Mouse (Mus musculus) lung, embryonic 15.5 days (tissue): ENCODE results near the gene Chrnb1. TPM values are rescaled to one million over a fixed set of nuclear protein-coding genes. Genes with fewer than 3 reads are reported as not detected.
A peak's percentile ranks its signal among the peaks of the same experiment; 100 is the strongest.

Experiments
- ATAC-seq: fragments of 200-750 bp; cut with Nextera tagmentation; 2 replicates; pipeline ENCODE4 v1.8.0; 2017; ENCODE audit warnings: moderate number of reproducible peaks, borderline replicate concordance; ENCODE audit not compliant: low FRiP score, low TSS enrichment; ENCODE audit errors: extremely low read depth
- H3K27ac ChIP-seq: fragments of 300-500 bp; sonication (generic); 2 replicates; pipeline ENCODE4 v1.5.1; 2015; ENCODE audit warnings: moderate library complexity, mild to moderate bottlenecking, inconsistent platforms
- H3K27me3 ChIP-seq: fragments of 300-500 bp; sonication (generic); 2 replicates; pipeline ENCODE4 v1.6.1; 2015; ENCODE audit warnings: inconsistent platforms
- H3K36me3 ChIP-seq: fragments of 300-500 bp; sonication (generic); 2 replicates; pipeline ENCODE4 v1.6.1; 2015; ENCODE audit warnings: inconsistent platforms
- H3K4me1 ChIP-seq: fragments of 300-500 bp; sonication (generic); 2 replicates; pipeline ENCODE4 v1.6.1; 2015; ENCODE audit warnings: inconsistent platforms
- H3K4me2 ChIP-seq: fragments of 300-500 bp; sonication (generic); 2 replicates; pipeline ENCODE4 v1.6.1; 2015; ENCODE audit warnings: inconsistent platforms, mild to moderate bottlenecking, moderate library complexity
- H3K4me3 ChIP-seq: fragments of 300-500 bp; sonication (generic); 2 replicates; pipeline ENCODE4 v1.5.1; 2015; ENCODE audit warnings: mild to moderate bottlenecking, inconsistent platforms
- H3K9ac ChIP-seq: fragments of 300-500 bp; sonication (generic); 2 replicates; pipeline ENCODE4 v1.6.1; 2015; ENCODE audit warnings: inconsistent platforms
- H3K9me3 ChIP-seq: fragments of 300-500 bp; sonication (generic); 2 replicates; pipeline ENCODE4 v1.6.1; 2016; ENCODE audit warnings: inconsistent platforms
- whole genome bisulfite sequencing: fragments of 180-500 bp; shearing (Covaris S2); methylation state at CpG from one replicate; pipeline ENCODE4 v1.1.7; 2015; 5-methylcytosine and 5-hydroxymethylcytosine counted together
- polyA plus RNA-seq: library from polyadenylated mRNA; unstranded; fragments of >200 nt; fragmentation: Nextera tagmentation; extraction: Ambion mirVana; gene quantifications from 2 replicates; pipeline ENCODE4 v1.2.1, GENCODE M21; 2015

Gene Chrnb1
- polyA plus RNA-seq, 1 experiment from 2014 or later: 15.8 TPM

- Histone ChIP-seq H3K27me3 (no peaks in the 10 kb centered on the region), H3K27ac (no peak overlapping the region), H3K4me1 (peaks cover 7% of the 10 kb centered on the region; the same call in 1 of the 2 replicates), H3K4me2 (no peak overlapping the region), H3K4me3 (no peak overlapping the region), H3K9me3 (no peaks in the 10 kb centered on the region), H3K36me3 (no peaks in the 10 kb centered on the region), H3K9ac (no peak overlapping the region)
- ATAC-seq: no peak
- 51% methylated on average over 5 of the region's 5 CpGs for WGBS
Observed at GRCm38 (mm10) chr11:69789431-69789830, 6.3 kb downstream of the Chrnb1 start.

GRCm38 (mm10) chr11:69787306-69787705 lies 8.4 kb downstream of the Chrnb1 start:
- Histone ChIP-seq H3K27me3 (no peaks in the 10 kb centered on the region), H3K4me2 (no peak overlapping the region), H3K36me3 (no peaks in the 10 kb centered on the region), H3K9me3 (no peaks in the 10 kb centered on the region), H3K27ac (no peak overlapping the region), H3K9ac (no peak overlapping the region), H3K4me1 (peaks cover 7% of the 10 kb centered on the region; the same call in 1 of the 2 replicates), H3K4me3 (no peak overlapping the region)
- ATAC-seq: no peak
- WGBS: 88% methylated on average over 5 of the region's 5 CpGs

DNA sequence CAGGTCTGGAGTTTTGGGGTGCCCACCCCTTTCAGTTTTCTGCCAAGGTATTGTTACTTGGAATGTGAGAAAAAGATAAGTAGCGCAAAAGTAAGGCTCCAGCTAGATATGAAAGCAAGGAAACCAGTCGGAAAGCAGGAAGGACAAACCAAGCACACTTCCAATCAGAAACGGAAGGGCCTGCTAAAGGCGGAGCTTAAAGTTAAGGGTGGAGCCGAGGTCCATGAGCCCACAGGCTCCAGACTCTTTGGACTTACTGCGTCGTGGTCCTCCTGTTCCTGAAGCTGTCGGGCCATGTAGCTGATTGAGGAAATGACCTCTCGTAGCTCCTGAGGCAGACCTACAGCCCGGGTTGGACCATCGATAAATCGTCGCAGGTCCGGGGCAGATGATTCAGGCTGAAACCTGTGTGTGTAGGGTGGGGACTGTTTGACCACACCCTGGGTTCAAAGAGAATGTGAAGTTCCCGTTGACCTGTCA lies 10.9 kb downstream of the Chrnb1 start:
- Histone ChIP-seq H3K4me1 (peaks cover 7% of the 10 kb centered on the region; the same call in 1 of the 2 replicates), H3K27ac (no peak overlapping the region), H3K4me3 (peak overlapping the region; percentile 20; the same call in 1 of the 2 replicates), H3K9ac (no peak overlapping the region), H3K4me2 (peak overlapping the region; percentile 50), H3K9me3 (no peaks in the 10 kb centered on the region), H3K36me3 (no peaks in the 10 kb centered on the region), H3K27me3 (no peaks in the 10 kb centered on the region)
- no peak for ATAC-seq
- WGBS: 35% methylated on average over 15 of the region's 15 CpGs

- Histone ChIP-seq H3K27ac (no peak overlapping the region), H3K9ac (no peak overlapping the region), H3K9me3 (no peaks in the 10 kb centered on the region), H3K36me3 (no peaks in the 10 kb centered on the region), H3K4me3 (no peak overlapping the region), H3K27me3 (no peaks in the 10 kb centered on the region), H3K4me2 (no peak overlapping the region), H3K4me1 (peaks cover 20% of the 10 kb centered on the region)
- ATAC-seq: no peak
- 26% methylated on average over 4 of the region's 4 CpGs for WGBS
Observed at GRCm38 (mm10) chr11:69781828-69782227, 13.9 kb downstream of the Chrnb1 start.

- Histone ChIP-seq H3K9ac (no peak overlapping the region), H3K4me2 (no peak overlapping the region), H3K27ac (no peak overlapping the region), H3K9me3 (no peaks in the 10 kb centered on the region), H3K4me1 (peaks cover 19% of the 10 kb centered on the region), H3K36me3 (peaks cover 3% of the 10 kb centered on the region; the same call in 1 of the 2 replicates), H3K27me3 (no peaks in the 10 kb centered on the region), H3K4me3 (no peak overlapping the region)
- ATAC-seq: no peak
- 34% methylated on average over 7 of the region's 7 CpGs for WGBS
Observed at GRCm38 (mm10) chr11:69778985-69779384, 16.8 kb downstream of the Chrnb1 start.

GRCm38 (mm10) chr11:69778258-69778982 lies 17.3 kb downstream of the Chrnb1 start:
- whole genome bisulfite sequencing: 60% methylated on average over 23 of the region's 23 CpGs
- H3K4me2 ChIP-seq: no peak overlapping the region

GRCm38 (mm10) chr11:69777504-69778257 lies 18.1 kb downstream of the Chrnb1 start:
- Histone ChIP-seq H3K9me3 (no peaks in the 10 kb centered on the region), H3K36me3 (peaks cover 3% of the 10 kb centered on the region; the same call in 1 of the 2 replicates), H3K27me3 (no peaks in the 10 kb centered on the region), H3K4me1 (peaks cover 19% of the 10 kb centered on the region), H3K4me2 (no peak overlapping the region; the same call in 1 of the 2 replicates), H3K27ac (no peak overlapping the region), H3K4me3 (no peak overlapping the region), H3K9ac (no peak overlapping the region)
- ATAC-seq: no peak
- WGBS: 61% methylated on average over 24 of the region's 26 CpGs

More at GRCm38 (mm10) chr11:69778258-69778982, 17.3 kb downstream of the Chrnb1 start:
- Histone ChIP-seq H3K36me3 (peaks cover 3% of the 10 kb centered on the region; the same call in 1 of the 2 replicates), H3K27me3 (no peaks in the 10 kb centered on the region), H3K4me1 (peaks cover 19% of the 10 kb centered on the region), H3K27ac (no peak overlapping the region), H3K9ac (no peak overlapping the region), H3K4me3 (no peak overlapping the region), H3K9me3 (no peaks in the 10 kb centered on the region)
- no peak for ATAC-seq

GRCm38 (mm10) chr11:69776488-69776887 lies 19.3 kb downstream of the Chrnb1 start:
- Histone ChIP-seq H3K4me2 (no peak overlapping the region), H3K27ac (no peak overlapping the region), H3K36me3 (peaks cover 3% of the 10 kb centered on the region; the same call in 1 of the 2 replicates), H3K4me3 (no peak overlapping the region), H3K9me3 (no peaks in the 10 kb centered on the region), H3K27me3 (no peaks in the 10 kb centered on the region), H3K9ac (no peak overlapping the region), H3K4me1 (peaks cover 19% of the 10 kb centered on the region)
- ATAC-seq: no peak
- WGBS: 80% methylated on average over 20 of the region's 20 CpGs

DNA sequence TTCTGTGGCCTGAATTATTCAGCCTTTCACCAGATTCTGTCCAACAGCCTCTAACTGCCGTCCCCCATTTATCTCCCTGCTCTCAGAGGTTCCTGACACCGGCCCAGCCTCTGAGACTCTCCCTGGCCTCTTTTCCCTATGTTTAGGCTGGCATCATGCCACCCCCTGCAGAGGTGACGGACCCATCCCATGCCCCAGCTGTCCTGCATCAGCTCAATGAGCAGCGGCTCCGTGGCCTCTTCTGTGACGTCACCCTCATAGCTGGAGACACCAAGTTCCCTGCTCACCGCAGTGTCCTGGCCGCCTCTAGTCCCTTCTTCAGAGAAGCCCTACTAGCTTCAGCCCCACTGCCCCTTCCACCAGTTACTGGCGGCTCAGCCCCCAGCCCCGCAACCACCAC lies 20.0 kb downstream of the Chrnb1 start:
- peaks cover 3% of the 10 kb centered on the region; the same call in 1 of the 2 replicates for H3K36me3 ChIP-seq
- no peak overlapping the region for H3K4me2 ChIP-seq
- H3K27me3 ChIP-seq: no peaks in the 10 kb centered on the region
- H3K4me1 ChIP-seq: peaks cover 19% of the 10 kb centered on the region
- no peaks in the 10 kb centered on the region for H3K9me3 ChIP-seq
- no peak overlapping the region for H3K27ac ChIP-seq
- no peak for ATAC-seq
- no peak overlapping the region for H3K9ac ChIP-seq
- WGBS: 58% methylated on average over 10 of the region's 10 CpGs
- H3K4me3 ChIP-seq: no peak overlapping the region

DNA sequence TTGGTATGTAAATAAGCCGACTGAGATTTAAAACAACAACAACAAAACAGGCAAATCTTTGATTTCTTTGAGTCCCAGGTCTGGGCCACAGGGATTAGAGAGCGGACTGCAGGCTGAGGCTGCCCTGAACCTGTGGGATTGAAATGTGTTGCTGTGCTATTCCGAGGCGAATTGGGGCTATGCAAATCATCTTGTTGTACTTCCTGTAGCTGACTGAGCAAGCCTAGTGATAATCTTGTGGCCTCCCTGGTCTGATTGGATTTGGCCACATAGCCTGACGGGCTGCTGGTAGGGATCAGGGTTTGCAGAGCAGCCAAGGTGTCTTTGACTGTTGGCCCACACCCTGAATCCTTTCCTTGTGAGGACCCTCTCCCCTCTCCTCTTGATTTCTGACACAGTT lies 20.8 kb downstream of the Chrnb1 start:
- Histone ChIP-seq H3K4me1 (peaks cover 19% of the 10 kb centered on the region), H3K27me3 (no peaks in the 10 kb centered on the region), H3K9me3 (no peaks in the 10 kb centered on the region), H3K4me2 (no peak overlapping the region), H3K27ac (no peak overlapping the region), H3K4me3 (no peak overlapping the region), H3K36me3 (peaks cover 3% of the 10 kb centered on the region; the same call in 1 of the 2 replicates), H3K9ac (no peak overlapping the region)
- ATAC-seq: no peak
- WGBS: 59% methylated on average over 5 of the region's 5 CpGs

GRCm38 (mm10) chr11:69767625-69767909 lies 28.2 kb downstream of the Chrnb1 start:
- H3K4me3 ChIP-seq: peak overlapping the region; percentile 86; the same call in 1 of the 2 replicates

More at GRCm38 (mm10) chr11:69767625-69767909, 28.2 kb downstream of the Chrnb1 start:
- Histone ChIP-seq H3K9me3 (no peaks in the 10 kb centered on the region), H3K27ac (no peak overlapping the region), H3K36me3 (no peaks in the 10 kb centered on the region), H3K4me2 (peak overlapping the region; percentile 60), H3K27me3 (no peaks in the 10 kb centered on the region), H3K4me1 (peaks cover 22% of the 10 kb centered on the region), H3K9ac (no peak overlapping the region)
- no peak for ATAC-seq
- 45% methylated on average over 4 of the region's 4 CpGs for WGBS
